ENCODE assay signal across 8 mouse cellular contexts in the genomic region with DNA sequence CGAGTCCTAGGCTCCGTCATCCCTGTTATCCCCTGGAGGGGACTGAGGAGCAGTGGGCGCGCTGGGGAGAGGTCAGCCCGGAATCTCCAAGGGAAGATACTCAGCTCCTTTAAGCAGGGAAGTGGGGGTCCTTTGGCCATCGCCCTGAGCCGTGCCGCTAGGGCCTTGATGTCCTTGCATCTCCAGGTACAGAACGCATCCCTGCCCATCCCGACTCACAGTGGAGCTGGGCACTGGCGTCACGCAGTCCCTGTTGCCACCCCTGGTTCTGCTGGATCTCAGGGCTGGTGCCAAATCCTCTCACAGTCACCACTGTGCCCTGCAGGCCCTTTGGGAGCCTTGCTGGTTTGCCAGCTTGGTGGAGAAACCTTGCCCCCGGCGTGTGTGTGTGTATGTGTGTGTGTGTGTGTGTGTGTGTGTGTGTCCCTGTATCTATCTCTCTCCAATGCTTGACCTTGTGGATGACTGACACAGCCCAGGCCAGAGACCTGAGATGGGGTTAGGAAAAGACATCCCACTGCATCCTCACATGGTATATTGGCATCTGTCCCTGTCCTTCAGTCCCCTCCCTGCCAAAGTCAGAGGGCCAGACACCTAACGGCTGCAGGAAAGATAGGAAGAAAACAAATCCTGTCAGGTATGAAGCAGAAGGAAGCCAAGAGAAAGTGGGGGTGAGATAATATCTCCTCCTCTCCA. TPM values are rescaled to one million over a fixed set of nuclear protein-coding genes. Genes with fewer than 3 reads are reported as not detected.
DNase-seq lines count a peak whose midpoint lies in the region; ATAC-seq lines count a peak whose summit lies in the region.

No protein-coding gene starts in this region.

- no peak for ATAC-seq in heart, embryonic 14.5 days (ENCODE audit: insufficient number of reproducible peaks, insufficient read depth, low FRiP score, low read depth)
- ATAC-seq in embryonic facial prominence, embryonic 13.5 days (ENCODE audit: insufficient number of reproducible peaks, insufficient read depth, low FRiP score, low TSS enrichment, low read depth), result 0 out of 2 replicates have a peak, but pooled peaks have one; percentile 8
- ATAC-seq in neural tube, embryonic 14.5 days (ENCODE audit: low read depth), result peak; percentile 50

- no peak overlapping the region for H3K27ac ChIP-seq in heart, embryonic 14.5 days (replicated peaks in 1 of 2; ENCODE audit: control insufficient read depth in 1 of 2, insufficient read depth in 1 of 2, low read depth in 2 of 2, low read length in 2 of 2)
- H3K27ac ChIP-seq in embryonic facial prominence, embryonic 13.5 days, result no peak overlapping the region; the same call in 1 of the 2 replicates
- no peak overlapping the region for H3K27ac ChIP-seq in neural tube, embryonic 14.5 days (ENCODE audit: low read depth, low read length)

- H3K36me3 ChIP-seq in heart, embryonic 14.5 days (ENCODE audit: control insufficient read depth, insufficient read depth, low read length), result no peaks in the 10 kb centered on the region
- H3K36me3 ChIP-seq in embryonic facial prominence, embryonic 13.5 days, result no peaks in the 10 kb centered on the region
- no peaks in the 10 kb centered on the region for H3K36me3 ChIP-seq in neural tube, embryonic 14.5 days (ENCODE audit: control insufficient read depth, insufficient read depth, low read length)

- intact Hi-C loops in heart, postnatal 25 days (cut with DNase I), result no loop called here

- H3K4me3 ChIP-seq in heart, embryonic 14.5 days (ENCODE audit: control insufficient read depth in 1 of 2, insufficient read depth in 1 of 2, low read depth in 1 of 2, low read length in 2 of 2), result peak overlapping the region; percentile 39 to 58
- peak overlapping the region; percentile 57 for H3K4me3 ChIP-seq in embryonic facial prominence, embryonic 13.5 days
- H3K4me3 ChIP-seq in neural tube, embryonic 14.5 days (ENCODE audit: low read depth, low read length), result peak overlapping the region; percentile 65

- no peaks in the 10 kb centered on the region for H3K9me3 ChIP-seq in heart, embryonic 14.5 days (ENCODE audit: control insufficient read depth, low read length)
- H3K9me3 ChIP-seq in embryonic facial prominence, embryonic 13.5 days, result no peaks in the 10 kb centered on the region
- no peaks in the 10 kb centered on the region for H3K9me3 ChIP-seq in neural tube, embryonic 14.5 days (ENCODE audit: control insufficient read depth, low read length)

- peaks cover 43% of the 10 kb centered on the region for H3K27me3 ChIP-seq in heart, embryonic 14.5 days (ENCODE audit: control insufficient read depth, insufficient read depth, low read length)
- peaks cover 40% of the 10 kb centered on the region for H3K27me3 ChIP-seq in embryonic facial prominence, embryonic 13.5 days
- peaks cover 5% of the 10 kb centered on the region; the same call in 1 of the 2 replicates for H3K27me3 ChIP-seq in neural tube, embryonic 14.5 days (ENCODE audit: control insufficient read depth, insufficient read depth, low read length)

- peak overlapping the region; percentile 96 for H3K4me2 ChIP-seq in heart, embryonic 14.5 days (ENCODE audit: low read length)
- H3K4me2 ChIP-seq in embryonic facial prominence, embryonic 13.5 days, result peak overlapping the region; percentile 93
- H3K4me2 ChIP-seq in neural tube, embryonic 14.5 days (ENCODE audit: low read depth, low read length), result peak overlapping the region; percentile 80

- whole genome bisulfite sequencing in heart, embryonic 14.5 days, result 13% methylated on average over 15 of the region's 15 CpGs
- 13% methylated on average over 15 of the region's 15 CpGs for WGBS in embryonic facial prominence, embryonic 13.5 days
- 12% methylated on average over 15 of the region's 15 CpGs for WGBS in neural tube, embryonic 14.5 days

- no peak for DNase-seq in heart, postnatal 25 days (ENCODE audit: low spot score)
- DNase-seq in adrenal gland, postnatal 14 days, result peak; percentile 80
- DNase-seq in kidney, postnatal 10 days, result peak; percentile 30
- no peak for DNase-seq in urinary bladder, postnatal 10 days (ENCODE audit: low spot score)
- DNase-seq in gastrocnemius, adult 18-20 months (ENCODE audit: low spot score), result no peak

- peaks cover 7 to 23% of the 10 kb centered on the region in 2 experiments for H3K4me1 ChIP-seq in heart, embryonic 14.5 days (ENCODE audit: control insufficient read depth in 2 of 2, insufficient read depth in 2 of 2, low read length in 2 of 2)
- H3K4me1 ChIP-seq in embryonic facial prominence, embryonic 13.5 days, result peaks cover 29% of the 10 kb centered on the region
- H3K4me1 ChIP-seq in neural tube, embryonic 14.5 days (ENCODE audit: control insufficient read depth, insufficient read depth, low read length), result peaks cover 8% of the 10 kb centered on the region

- peak overlapping the region; percentile 68 for H3K9ac ChIP-seq in heart, embryonic 14.5 days (ENCODE audit: low read length)
- H3K9ac ChIP-seq in embryonic facial prominence, embryonic 13.5 days, result peak overlapping the region; percentile 79
- peak overlapping the region; percentile 85 for H3K9ac ChIP-seq in neural tube, embryonic 14.5 days (replicated peaks; ENCODE audit: low read depth, low read length)

RNA-seq across cellular contexts. Expression of gene Rap1gap, which starts 0.6 kb away (rescaled TPM):
- 3.9 and 5.0 TPM in 2 replicates for polyA plus RNA-seq in heart, embryonic 14.5 days (2014; fragmentation: Nextera tagmentation; extraction: Ambion mirVana)
- 10 to 100 TPM; 13.8 to 19.4 TPM for total RNA-seq in heart, postnatal 25 days (2021)
- 40.8 and 44.9 TPM in 2 replicates for total RNA-seq in adrenal gland, postnatal 14 days (2021)
- polyA plus RNA-seq in embryonic facial prominence, embryonic 13.5 days (2015; fragmentation: Nextera tagmentation; extraction: Ambion mirVana), result 15.7 and 17.0 TPM in 2 replicates
- 75.5 and 77.6 TPM in 2 replicates for polyA plus RNA-seq in neural tube, embryonic 14.5 days (2014; fragmentation: Nextera tagmentation; extraction: Ambion mirVana)
- 10 to 100 TPM in 1 of 2 experiments, 1 to 10 TPM in 1; 8.3 to 10.2 TPM for total RNA-seq in gastrocnemius, adult 18-20 months (2021)

Comparison
In these comparisons a context has a peak if more than half of its experiments do, and no peak if none do; other contexts are left out.
1. DNase-seq: peak in adrenal gland, postnatal 14 days (single experiment) and kidney, postnatal 10 days (single experiment); none in heart, postnatal 25 days (single experiment), urinary bladder, postnatal 10 days (single experiment) and gastrocnemius, adult 18-20 months (single experiment).
2. Peak in every context shown above with its lines, with median percentiles within 50 percentile points of each other: H3K4me2 ChIP-seq, H3K4me3 ChIP-seq and H3K9ac ChIP-seq.